Mouse (Mus musculus): Measurements from ENCODE around the gene Dmrtb1.

Dmrtb1 gene

GRCm38 (mm10) chr4:107684130-107684529 lies at the start of gene Dmrtb1:
Gene Dmrtb1 (minus strand): TSS chr4:107684230.
- no peak for DNase-seq (ENCODE audit: low spot score)

DNA sequence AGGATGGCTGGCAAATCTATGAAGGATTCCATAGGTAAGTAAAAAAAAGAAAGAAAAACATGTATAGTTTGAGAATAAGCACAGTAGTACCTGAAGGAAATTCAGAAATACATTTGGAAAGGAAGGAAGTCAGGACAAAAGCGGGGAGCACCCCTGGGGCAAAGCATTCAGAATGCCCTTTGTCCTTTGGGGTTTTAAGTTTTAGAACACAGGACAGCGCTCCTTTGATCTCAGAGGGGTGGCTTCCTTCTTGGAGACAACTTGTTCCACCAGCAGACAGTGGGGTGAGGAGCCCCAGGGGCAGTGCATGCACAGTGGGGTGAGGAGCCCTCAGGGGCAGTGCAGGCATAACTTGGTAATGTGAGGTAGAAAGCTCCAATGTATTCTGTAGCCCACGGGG lies 49.6 kb upstream of the Dmrtb1 start:
- DNase-seq (ENCODE audit: low spot score): no peak

GRCm38 (mm10) chr4:107732624-107733023 lies 48.6 kb upstream of the Dmrtb1 start:
- DNase-seq (ENCODE audit: low spot score): no peak

DNA sequence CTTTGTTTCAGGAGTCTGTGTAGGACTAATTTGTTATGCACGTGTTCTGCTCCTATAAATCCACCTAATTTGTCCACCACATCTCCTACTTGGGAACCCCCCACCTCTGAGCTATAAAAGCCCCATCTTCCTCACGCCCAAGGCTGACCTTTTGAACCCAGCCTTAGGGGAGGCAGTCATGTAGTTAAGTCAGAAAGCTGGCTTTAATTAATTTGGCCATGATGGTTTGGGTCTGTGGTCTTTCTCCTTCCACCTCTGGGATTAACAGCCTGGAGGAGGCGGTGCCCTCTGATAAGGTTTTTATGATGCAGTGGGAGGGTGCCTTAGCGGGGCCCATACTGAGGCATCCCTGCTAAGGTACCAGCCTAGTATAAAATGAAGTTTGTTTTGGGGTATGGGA lies 48.2 kb upstream of the Dmrtb1 start:
- DNase-seq (ENCODE audit: low spot score): no peak

GRCm38 (mm10) chr4:107731088-107731465 lies 47.0 kb upstream of the Dmrtb1 start:
- no peak for DNase-seq (ENCODE audit: low spot score)

GRCm38 (mm10) chr4:107730391-107731087 lies 46.5 kb upstream of the Dmrtb1 start:
- no peak for DNase-seq (ENCODE audit: low spot score)

- no peak for DNase-seq (ENCODE audit: low spot score)
These were observed 41.4 kb upstream of the Dmrtb1 start for GRCm38 (mm10) chr4:107725432-107725831.

- DNase-seq (ENCODE audit: low spot score): no peak
These were observed 36.2 kb upstream of the Dmrtb1 start for GRCm38 (mm10) chr4:107720043-107720830.

GRCm38 (mm10) chr4:107719161-107719560 lies 35.1 kb upstream of the Dmrtb1 start:
- no peak for DNase-seq (ENCODE audit: low spot score)

- no peak for DNase-seq (ENCODE audit: low spot score)
These were observed 34.7 kb upstream of the Dmrtb1 start for GRCm38 (mm10) chr4:107718720-107719119.

DNA sequence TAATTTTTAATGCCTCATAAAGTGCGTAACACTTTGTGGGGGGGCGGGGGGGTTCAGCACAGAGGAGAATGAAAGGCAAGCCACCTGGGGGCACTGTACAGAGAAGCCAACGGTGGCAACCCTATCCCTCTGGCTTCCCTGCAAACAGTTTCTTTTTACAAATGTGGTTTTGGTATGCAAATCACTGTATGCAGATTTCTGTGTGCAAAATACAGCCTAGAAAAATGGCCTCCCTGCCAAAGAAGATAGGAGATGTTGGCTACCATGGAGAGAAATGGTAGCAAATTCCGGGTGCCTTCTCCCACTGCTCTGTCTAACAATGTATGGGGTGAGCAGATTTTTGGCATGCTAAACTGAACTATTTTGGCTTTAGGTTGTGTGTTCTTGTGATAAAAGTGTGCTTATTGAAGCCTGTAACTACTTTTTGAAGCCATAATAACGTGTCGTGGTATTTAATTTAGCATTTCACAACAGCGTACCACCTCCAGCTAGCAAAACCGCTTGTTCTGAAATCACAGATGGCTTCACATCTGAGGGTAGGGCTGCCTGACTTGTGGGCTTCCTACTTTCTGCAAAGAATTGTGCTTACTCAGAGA lies 33.8 kb upstream of the Dmrtb1 start:
- DNase-seq (ENCODE audit: low spot score): no peak

DNA sequence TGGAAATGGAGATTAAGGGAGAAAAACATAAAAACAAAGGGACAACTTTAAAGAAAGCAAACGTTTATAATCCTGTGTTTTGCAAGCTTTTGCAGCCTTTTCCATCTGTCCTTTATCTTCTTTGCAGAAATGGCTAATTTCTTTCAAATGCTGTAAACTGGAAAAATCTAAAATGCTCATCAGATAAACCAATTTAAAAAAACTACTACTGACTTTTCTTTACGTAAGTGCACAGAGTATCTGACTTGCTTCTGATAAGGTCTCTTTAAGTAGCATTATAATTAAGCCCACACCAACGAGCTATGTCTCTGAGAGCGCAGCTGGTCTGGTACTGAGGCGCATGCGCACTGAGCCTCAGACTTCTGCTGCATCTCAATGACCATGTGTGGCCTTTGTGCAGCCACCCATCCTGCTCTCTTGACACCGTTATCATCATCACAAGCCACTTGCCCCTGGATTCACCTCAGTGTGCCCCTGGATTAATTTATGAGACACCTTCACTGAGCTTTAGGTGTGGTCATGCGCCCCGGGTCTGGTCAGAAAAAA lies 32.8 kb upstream of the Dmrtb1 start:
- DNase-seq (ENCODE audit: low spot score): no peak

DNA sequence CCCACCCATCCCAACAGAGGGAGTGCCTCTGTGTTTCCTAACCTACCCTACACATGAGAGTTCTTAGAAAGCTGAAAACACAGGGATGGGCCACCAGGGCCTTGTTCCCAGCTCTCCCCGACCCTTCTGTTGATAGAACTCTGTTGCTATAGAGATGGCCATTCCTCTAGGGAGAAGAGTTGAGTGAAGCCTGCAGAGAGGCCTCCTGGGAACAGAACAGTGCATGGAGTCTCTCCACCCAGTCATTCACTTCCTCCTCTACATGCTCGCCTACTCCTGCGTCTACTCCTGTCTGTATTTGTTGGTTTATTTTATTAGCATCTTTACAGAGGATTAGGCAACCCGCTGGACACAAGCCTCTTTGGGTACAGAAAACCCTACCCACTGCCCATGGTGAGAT lies 22.9 kb upstream of the Dmrtb1 start:
- DNase-seq (ENCODE audit: low spot score): no peak

DNA sequence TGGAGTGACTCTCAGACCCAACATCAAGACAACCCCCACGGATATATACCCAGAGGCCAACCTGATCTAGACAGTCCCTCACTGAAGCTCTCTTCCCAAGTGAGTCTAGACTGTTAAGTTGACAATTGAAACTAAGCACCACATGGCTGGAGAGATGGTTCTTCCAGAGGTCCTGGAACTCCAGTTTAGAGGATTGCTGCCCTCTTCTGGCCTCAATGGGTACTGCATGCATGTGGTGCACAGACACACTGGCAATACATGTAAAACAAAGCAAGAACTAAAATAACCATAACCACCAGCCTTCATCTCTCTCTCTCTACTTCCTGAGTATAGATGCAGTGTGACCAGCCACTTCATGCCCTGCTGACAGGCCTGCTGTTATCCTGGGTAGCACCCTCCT lies 20.2 kb upstream of the Dmrtb1 start:
- DNase-seq (ENCODE audit: low spot score): no peak

- DNase-seq (ENCODE audit: low spot score): no peak
These were observed 17.6 kb upstream of the Dmrtb1 start for GRCm38 (mm10) chr4:107701679-107702078.

DNA sequence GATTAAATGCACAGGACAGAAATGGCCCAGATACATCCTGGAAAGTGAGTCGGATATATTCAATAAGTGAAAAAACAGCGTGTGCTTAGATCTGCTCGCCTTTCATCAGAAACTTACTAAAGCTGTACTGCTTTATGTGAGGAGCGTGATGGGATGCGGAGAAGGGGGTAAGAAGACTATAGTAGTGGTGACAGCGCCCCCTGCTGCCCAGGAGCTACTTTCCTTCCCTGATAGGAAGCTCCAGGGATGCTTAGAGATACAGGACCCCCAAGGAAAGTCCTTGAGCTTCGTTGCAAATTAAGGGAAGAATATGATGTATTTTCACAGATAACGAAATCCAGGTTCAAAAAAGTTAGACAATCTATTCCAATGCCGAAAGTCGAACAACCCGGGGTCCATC lies 17.1 kb upstream of the Dmrtb1 start:
- no peak for DNase-seq (ENCODE audit: low spot score)

GRCm38 (mm10) chr4:107699271-107699670 lies 15.2 kb upstream of the Dmrtb1 start:
- DNase-seq (ENCODE audit: low spot score): no peak

DNA sequence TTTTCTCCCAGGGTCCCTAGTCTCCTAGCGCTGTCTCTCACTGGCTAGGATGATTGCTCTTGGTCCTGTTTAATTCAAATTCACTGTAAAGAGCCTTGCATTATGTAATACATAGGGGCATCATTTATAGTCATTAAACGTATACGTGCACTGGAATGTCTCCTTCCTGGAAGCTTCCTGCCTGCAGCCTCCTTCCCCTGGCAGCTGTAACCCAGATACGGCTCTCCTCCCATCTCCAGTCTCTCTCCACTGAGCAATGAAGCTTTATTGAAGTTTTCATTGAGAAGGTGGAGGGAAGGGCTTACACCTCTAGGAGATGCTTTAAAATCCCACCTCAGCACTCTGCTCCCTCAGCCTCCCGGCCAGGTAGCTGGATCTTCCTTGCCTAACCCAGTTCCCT lies 9.8 kb upstream of the Dmrtb1 start:
- no peak for DNase-seq (ENCODE audit: low spot score)

DNA sequence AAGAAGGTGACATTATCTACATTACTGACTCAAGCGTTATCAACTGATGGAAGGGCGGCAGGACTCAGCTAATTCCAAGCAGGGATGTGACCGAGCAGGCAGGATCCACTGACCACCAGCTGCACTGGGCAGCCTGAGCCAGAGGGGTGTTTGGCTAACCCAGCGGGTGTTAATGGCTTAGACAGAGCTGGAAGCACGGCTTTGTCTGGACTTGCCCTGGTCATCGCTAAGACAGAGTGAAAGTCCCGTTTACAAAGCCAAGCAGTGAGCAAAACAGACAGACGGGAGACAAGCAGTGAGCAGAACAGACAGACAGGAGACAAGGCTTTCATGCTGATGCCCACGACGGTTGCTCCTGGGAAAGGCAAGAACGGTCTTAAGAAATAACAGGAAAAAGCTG lies 4.2 kb upstream of the Dmrtb1 start:
- DNase-seq (ENCODE audit: low spot score): no peak

DNA sequence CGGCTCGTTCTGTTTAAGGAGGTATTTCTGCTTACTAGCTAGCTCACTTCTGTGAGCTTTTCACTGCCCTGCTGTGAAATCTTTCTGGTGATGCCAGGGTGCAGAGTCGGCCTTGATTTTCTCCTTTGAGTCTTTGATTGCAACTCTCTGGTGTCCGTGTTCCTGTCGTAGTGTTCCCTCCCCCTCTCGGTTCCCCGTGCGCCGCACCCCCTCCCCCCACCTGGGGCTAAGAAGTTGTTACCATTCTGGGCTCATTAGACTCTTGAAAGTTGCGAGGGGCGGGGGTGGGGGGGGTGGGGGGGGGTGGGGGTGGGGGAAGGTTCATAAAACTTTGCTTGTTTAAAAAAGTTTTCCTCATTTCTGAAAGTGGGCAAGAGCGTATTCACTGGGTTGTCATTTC lies 3.1 kb upstream of the Dmrtb1 start:
- no peak for DNase-seq (ENCODE audit: low spot score)

DNA sequence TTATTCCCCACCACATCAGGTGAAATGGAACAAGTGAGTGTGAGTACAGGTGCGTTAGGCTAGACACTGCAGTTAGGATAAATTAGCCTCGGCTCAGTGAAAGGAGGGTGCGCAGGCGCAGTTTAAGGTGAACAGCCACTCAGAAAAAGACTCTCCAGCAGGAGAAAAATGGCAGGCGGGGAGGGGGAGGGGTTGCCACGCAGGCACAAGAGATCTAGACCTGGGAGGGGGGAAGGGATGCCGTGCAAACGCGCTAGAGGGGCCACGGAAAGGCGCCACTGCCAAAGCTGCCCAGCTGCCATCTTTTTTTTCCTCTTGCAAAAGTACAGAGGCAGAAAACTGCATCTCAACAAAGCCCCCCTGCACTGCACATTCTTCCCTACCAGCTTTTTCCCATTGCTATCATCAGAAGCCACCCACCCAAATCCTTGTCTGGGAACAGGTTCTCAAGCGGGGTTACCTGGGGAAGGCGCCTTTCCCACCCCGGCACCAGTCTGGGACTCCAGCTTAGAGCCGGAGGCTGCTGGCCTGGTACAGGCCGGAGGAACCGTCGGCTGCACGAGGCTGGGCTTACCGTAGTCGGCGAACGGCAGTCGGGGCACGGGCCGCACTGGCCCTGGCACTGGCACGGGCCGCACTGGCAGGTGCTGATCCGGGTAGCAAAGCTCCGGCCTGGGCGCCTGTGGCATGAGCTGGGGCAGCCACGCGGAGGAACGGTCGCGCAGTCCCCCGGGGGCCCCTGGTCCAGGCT lies 849 bp downstream of the Dmrtb1 start:
- DNase-seq (ENCODE audit: low spot score): no peak

GRCm38 (mm10) chr4:107681099-107681849 lies 2.8 kb downstream of the Dmrtb1 start:
- DNase-seq (ENCODE audit: low spot score): no peak
